Mouse (Mus musculus) heart, embryonic 12.5 days (tissue): ENCODE data around the gene Cpn1. TPM values are rescaled to one million over a fixed set of nuclear protein-coding genes. Genes with fewer than 3 reads are reported as not detected.

ENCODE experiments used
- ATAC-seq: fragments of 200-750 bp; cut with Nextera tagmentation; 2 replicates; pipeline ENCODE4 v1.8.0; 2017; ENCODE audit warnings: moderate TSS enrichment, moderate library complexity; ENCODE audit not compliant: insufficient number of reproducible peaks, low FRiP score
- H3K27ac ChIP-seq: fragments of 300-500 bp; sonication (generic); 2 replicates; pipeline ENCODE4 v1.5.1; 2016; ENCODE audit warnings: mild to moderate bottlenecking, moderate library complexity; ENCODE audit not compliant: poor library complexity, severe bottlenecking
- H3K27me3 ChIP-seq: fragments of 300-500 bp; sonication (generic); replicated peaks from 2 replicates; pipeline ENCODE4 v1.6.1; 2016; ENCODE audit warnings: mild to moderate bottlenecking, moderate library complexity
- H3K36me3 ChIP-seq: fragments of 300-500 bp; sonication (generic); 2 replicates; pipeline ENCODE4 v1.6.1; 2016; ENCODE audit warnings: mild to moderate bottlenecking, moderate library complexity
- H3K4me1 ChIP-seq: fragments of 300-500 bp; sonication (generic); replicated peaks from 2 replicates; pipeline ENCODE4 v1.6.1; 2016; ENCODE audit warnings: mild to moderate bottlenecking
- H3K4me2 ChIP-seq: fragments of 300-500 bp; sonication (generic); 2 replicates; pipeline ENCODE4 v1.6.1; 2016; ENCODE audit warnings: mild to moderate bottlenecking, moderate library complexity
- H3K4me3 ChIP-seq: fragments of 300-500 bp; sonication (generic); 2 replicates; pipeline ENCODE4 v1.5.1; 2016; ENCODE audit warnings: mild to moderate bottlenecking
- H3K9ac ChIP-seq: fragments of 300-500 bp; sonication (generic); 2 replicates; pipeline ENCODE4 v1.6.1; 2016; ENCODE audit warnings: mild to moderate bottlenecking, moderate library complexity
- H3K9me3 ChIP-seq: fragments of 300-500 bp; sonication (generic); replicated peaks from 2 replicates; pipeline ENCODE4 v1.6.1; 2016; ENCODE audit warnings: mild to moderate bottlenecking, moderate library complexity
- WGBS: fragments of 180-500 bp; shearing (Covaris S2); methylation state at CpG from one replicate; pipeline ENCODE4 v1.1.7; 2016; 5-methylcytosine and 5-hydroxymethylcytosine counted together
- polyA plus RNA-seq: library from polyadenylated mRNA; unstranded; fragments of >200 nt; fragmentation: Nextera tagmentation; extraction: Ambion mirVana; gene quantifications from 2 replicates; pipeline ENCODE4 v1.2.1, GENCODE M21; 2016

Cpn1 gene
- 0.86 and 1.6 TPM in 2 replicates for polyA plus RNA-seq

DNA sequence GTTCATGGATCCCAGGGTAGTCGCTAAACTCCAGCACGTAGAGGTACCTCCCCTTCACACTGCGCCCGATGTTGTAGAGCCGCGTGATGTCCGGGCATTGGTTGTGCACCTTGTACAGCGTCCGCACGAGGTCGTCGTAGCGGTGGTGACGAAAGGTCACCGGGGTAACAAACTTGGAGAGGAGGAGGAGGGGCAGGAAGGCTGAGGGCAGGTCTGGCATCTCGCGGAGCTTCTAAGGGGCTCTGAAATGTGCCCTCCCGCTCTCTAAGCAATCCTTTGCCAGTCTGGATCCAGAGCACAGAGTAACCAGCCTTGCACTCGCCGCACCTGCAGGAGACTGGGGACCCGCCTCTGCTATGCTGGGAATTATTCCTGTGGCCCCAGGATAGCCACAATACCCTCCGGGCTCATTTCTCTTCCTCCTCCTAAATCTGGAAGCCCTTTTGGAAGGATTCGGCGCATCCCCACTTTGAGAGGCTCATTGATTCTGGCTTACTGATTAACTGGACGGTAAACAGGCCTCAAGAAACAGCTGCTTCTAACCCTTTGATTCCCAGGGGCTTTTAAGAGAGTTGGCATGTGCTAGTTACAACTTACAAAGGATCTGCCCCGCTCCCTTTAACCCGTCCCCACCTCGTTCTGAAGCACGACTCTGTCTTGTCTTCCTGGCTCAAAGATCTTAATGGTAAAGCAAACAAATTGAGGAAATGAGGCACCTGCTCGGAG lies at the start of gene Cpn1:
Cpn1 (minus strand) TSS at position 488 of the 726 bp plus-strand sequence.
- no peaks in the 10 kb centered on the region for H3K9me3 ChIP-seq
- no peak within 1 kb of the TSS for H3K27ac ChIP-seq
- H3K4me3 ChIP-seq: peak within 1 kb of the TSS; percentile 31
- H3K9ac ChIP-seq: peak within 1 kb of the TSS; percentile 52
- H3K27me3 ChIP-seq: peaks cover 18% of the 10 kb centered on the region
- peak within 1 kb of the TSS; percentile 59 for H3K4me2 ChIP-seq
- no peaks in the 10 kb centered on the region for H3K36me3 ChIP-seq
- no peak for ATAC-seq
- no peaks in the 10 kb centered on the region; the same call in 1 of the 2 replicates for H3K4me1 ChIP-seq
- WGBS: 23% methylated on average over 30 of the region's 30 CpGs

DNA sequence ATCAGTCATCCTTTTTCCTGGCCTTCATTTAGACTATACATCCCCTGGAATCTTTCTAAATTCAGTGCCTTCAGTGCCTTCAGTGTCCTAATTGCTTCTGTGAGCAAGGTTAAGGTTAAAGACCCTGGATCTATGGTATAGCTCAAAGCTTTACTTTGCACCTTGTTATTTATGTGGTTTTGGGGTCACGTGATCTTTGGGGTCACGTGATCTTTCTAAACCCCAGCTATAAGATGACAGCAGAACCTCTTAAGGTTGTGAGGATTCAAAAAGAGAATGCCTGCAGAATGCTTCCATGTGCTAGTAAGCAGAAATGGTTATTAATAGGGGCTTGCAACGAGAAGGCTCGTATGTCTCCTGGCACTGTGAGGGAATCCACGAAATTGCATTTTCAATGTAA lies 47.0 kb upstream of the Cpn1 start:
- no peak for ATAC-seq
- no peak overlapping the region for H3K9ac ChIP-seq
- no peaks in the 10 kb centered on the region for H3K27me3 ChIP-seq
- no peaks in the 10 kb centered on the region for H3K9me3 ChIP-seq
- WGBS: 87% methylated on average over 5 of the region's 5 CpGs
- H3K4me1 ChIP-seq: no peaks in the 10 kb centered on the region
- H3K27ac ChIP-seq: no peak overlapping the region
- no peak overlapping the region for H3K4me2 ChIP-seq
- no peak overlapping the region for H3K4me3 ChIP-seq
- peaks cover 31% of the 10 kb centered on the region for H3K36me3 ChIP-seq

DNA sequence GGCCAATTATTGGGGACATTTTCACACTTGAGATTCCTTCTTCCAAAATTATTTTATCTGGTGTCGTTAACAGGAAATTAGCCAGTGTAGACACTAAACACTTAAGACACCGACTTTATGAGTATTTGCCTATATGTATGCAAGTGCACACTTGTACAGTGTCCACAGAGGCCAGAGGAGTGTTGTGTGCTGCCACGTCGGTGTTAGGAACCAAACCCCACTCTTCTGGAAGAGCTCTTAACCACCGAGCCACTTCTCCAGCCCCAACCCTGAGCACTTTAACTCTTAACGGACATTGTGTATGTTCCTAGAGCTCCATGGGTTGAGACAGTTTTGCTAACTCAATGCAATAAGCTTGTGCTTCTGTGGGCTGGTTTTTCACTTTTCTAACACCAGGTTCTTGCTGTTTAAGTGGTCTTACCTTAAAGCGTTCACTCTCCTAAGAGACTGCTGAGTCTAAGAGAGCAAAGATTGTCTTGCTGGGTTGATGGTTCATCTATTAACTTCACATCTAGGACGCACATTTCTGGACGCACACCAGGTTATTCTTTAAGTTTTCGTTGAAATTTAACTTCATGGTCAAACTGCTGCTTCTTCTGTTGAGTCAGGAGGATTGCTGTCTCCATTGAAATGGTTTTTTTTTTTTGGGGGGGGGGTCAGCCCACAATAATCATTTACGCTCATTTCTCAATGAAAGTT lies 45.8 kb upstream of the Cpn1 start:
- ATAC-seq: no peak
- no peaks in the 10 kb centered on the region for H3K27me3 ChIP-seq
- H3K4me2 ChIP-seq: no peak overlapping the region
- no peak overlapping the region for H3K4me3 ChIP-seq
- H3K4me1 ChIP-seq: no peaks in the 10 kb centered on the region
- 85% methylated on average over 11 of the region's 11 CpGs for WGBS
- H3K27ac ChIP-seq: no peak overlapping the region
- no peaks in the 10 kb centered on the region for H3K9me3 ChIP-seq
- H3K36me3 ChIP-seq: peaks cover 24% of the 10 kb centered on the region
- H3K9ac ChIP-seq: no peak overlapping the region

DNA sequence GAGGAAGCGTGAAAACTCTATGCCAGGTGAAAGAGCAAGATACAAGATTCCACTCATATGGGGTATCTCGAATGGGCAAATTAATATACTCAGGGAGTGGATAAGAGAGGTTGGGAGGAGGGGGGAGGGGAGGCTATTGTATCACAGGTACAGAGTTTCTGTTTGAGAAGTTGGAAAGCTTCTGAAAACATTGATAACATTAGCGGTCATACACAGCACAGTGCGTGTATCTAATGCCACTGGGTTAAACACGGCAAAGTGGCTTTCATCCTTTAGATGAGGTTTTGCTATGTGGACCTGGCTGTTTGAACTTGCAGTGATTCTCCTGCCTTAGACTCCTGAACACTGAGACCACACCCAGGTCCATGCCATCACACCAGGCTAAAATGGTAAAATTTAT lies 43.7 kb upstream of the Cpn1 start:
- Histone ChIP-seq H3K9me3 (no peaks in the 10 kb centered on the region), H3K27me3 (no peaks in the 10 kb centered on the region), H3K36me3 (peaks cover 7% of the 10 kb centered on the region; the same call in 1 of the 2 replicates), H3K9ac (no peak overlapping the region), H3K4me2 (no peak overlapping the region), H3K4me1 (no peaks in the 10 kb centered on the region), H3K4me3 (no peak overlapping the region), H3K27ac (no peak overlapping the region)
- ATAC-seq: no peak
- WGBS: 77% methylated on average over 5 of the region's 5 CpGs

DNA sequence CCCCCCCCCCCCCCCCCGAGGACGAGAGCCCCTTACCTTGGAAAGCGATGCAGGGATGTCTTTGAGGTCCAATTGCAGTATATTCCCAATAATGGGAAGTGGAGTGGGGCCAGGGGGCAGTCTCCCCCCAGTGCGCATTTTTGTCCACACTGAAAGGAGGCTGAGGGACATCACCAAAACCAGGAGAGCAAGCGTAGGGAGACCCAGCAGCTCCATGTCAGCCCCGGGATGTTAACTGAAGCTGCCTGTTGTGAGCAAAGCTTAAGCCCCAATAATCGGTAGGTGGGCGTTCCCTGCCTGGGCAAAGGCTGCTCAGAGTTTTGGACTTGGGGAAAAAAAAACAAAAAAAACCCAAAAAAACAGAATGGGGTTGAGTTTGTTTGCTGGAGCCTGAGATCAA lies 42.6 kb upstream of the Cpn1 start, which contains the start of gene Cyp2c23:
Cyp2c23 (minus strand) TSS at position 237 of the 400 bp plus-strand sequence.
- 67% methylated on average over 8 of the region's 8 CpGs for WGBS
- Histone ChIP-seq H3K9ac (no peak within 1 kb of the TSS), H3K4me2 (no peak within 1 kb of the TSS), H3K4me3 (no peak within 1 kb of the TSS), H3K36me3 (peaks cover 2% of the 10 kb centered on the region; the same call in 1 of the 2 replicates), H3K4me1 (no peaks in the 10 kb centered on the region), H3K27me3 (no peaks in the 10 kb centered on the region), H3K9me3 (no peaks in the 10 kb centered on the region), H3K27ac (no peak within 1 kb of the TSS)
- no peak for ATAC-seq

DNA sequence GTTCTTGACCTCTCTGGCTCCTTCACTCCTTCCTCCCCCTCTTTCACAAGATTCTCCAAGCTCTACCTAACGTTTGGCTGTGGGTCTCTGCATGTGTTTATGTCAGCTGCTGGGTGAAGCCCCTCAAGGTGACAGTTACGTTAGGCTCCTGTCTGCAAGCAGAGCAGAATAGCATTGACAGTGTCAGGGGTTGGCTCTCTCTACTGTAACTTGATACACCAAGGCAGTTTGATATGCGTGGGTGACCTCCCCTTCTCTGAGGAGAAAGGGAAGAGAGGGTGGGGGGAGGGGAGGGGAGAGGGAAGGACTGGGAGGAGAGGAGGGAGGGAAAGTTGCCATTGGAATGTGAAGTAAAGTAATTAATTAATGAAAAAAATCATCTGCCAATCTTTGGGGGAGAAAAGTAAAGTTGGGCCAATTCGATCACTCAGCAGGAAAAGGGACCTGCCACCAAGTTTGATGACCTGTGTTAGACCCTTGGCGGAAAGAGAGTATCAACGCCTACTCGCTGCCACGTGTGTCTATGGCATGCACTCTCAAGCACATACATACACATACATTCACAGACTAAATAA lies 40.7 kb upstream of the Cpn1 start:
- WGBS: 56% methylated on average over 8 of the region's 8 CpGs
- H3K36me3 ChIP-seq: no peaks in the 10 kb centered on the region
- ATAC-seq: no peak
- no peaks in the 10 kb centered on the region for H3K9me3 ChIP-seq
- no peak overlapping the region for H3K4me2 ChIP-seq
- H3K4me1 ChIP-seq: no peaks in the 10 kb centered on the region
- H3K27ac ChIP-seq: no peak overlapping the region
- H3K9ac ChIP-seq: no peak overlapping the region
- H3K4me3 ChIP-seq: no peak overlapping the region
- no peaks in the 10 kb centered on the region for H3K27me3 ChIP-seq

DNA sequence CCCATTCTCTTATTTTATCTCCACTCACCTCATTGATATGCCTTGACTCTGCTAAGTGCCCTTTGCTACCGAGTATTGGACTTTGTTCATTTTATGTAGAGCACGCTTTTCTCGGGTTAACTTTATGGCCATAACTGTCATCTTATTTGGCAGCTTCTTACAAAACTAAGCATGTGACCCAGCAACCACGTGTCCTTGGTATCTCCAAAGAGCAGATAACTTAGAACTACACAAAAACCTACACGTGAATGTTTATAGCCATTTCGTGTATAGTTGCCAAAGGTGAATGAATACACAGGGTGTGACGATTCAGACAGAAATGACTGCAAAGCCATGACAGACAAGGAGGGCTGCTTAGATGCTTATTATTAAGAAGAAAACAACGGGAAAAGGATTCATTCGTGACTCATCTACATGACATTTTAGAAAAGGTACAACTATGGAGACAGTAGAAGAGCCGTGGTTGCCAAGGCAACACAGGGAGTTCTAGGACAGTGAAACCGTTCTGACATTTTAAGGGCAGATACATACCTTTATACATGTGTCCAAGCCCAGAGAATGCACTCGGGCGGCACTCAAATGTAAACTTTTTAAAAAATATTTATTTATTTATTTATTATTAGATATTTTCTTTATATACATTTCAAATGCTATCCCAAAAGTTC lies 38.7 kb upstream of the Cpn1 start:
- no peak for ATAC-seq
- H3K4me1 ChIP-seq: no peaks in the 10 kb centered on the region
- no peaks in the 10 kb centered on the region for H3K9me3 ChIP-seq
- H3K4me3 ChIP-seq: no peak overlapping the region
- WGBS: 78% methylated on average over 13 of the region's 13 CpGs
- no peak overlapping the region for H3K27ac ChIP-seq
- no peak overlapping the region for H3K9ac ChIP-seq
- no peaks in the 10 kb centered on the region for H3K27me3 ChIP-seq
- no peaks in the 10 kb centered on the region for H3K36me3 ChIP-seq
- no peak overlapping the region for H3K4me2 ChIP-seq

DNA sequence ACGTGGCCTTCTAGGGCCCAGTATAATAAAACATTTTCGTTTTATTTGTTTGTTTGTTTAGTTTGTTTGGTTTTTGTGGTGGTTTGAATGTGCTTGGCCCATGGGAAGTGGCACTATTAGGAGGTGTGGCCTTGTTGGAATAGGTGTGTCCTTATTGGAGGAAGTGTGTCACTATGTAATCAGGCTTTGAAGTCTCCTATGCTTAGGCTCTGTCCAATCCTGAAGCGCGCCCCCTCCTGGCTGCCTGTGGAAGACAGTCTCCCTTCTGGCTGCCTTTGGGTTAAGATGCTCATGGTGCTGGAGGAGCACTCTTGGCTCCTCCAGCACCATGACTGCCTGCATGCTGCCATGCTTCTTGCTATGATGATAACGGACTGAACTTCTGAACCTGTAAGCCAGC lies 36.7 kb upstream of the Cpn1 start:
- 61% methylated on average over 5 of the region's 5 CpGs for WGBS
- no peaks in the 10 kb centered on the region for H3K4me1 ChIP-seq

DNA sequence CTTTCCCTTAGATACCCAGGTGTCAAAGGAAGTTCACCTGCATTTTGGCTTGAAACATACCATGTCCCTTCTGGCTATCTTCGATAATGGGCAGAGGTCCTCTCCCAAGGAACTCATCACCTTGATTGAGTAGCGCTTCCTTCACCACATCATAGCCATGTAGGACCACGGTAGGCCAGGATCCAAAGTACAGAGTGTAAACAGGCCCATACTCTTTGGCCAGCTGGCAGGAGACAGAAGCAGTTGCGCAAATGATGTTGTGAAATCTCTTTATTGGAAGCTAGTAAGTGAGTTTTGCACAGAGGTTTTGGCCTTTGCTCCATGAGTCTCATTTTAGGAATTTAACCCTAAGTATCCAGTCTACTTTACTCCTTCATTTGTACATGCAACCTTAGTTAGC lies 35.1 kb upstream of the Cpn1 start:
- WGBS: 89% methylated on average over 4 of the region's 4 CpGs

More for the DNA sequence above, 36.7 kb upstream of the Cpn1 start:
- H3K9ac ChIP-seq: no peak overlapping the region
- no peaks in the 10 kb centered on the region for H3K27me3 ChIP-seq
- H3K4me2 ChIP-seq: no peak overlapping the region
- no peaks in the 10 kb centered on the region for H3K36me3 ChIP-seq
- no peak for ATAC-seq
- no peak overlapping the region for H3K27ac ChIP-seq
- no peak overlapping the region for H3K4me3 ChIP-seq
- H3K9me3 ChIP-seq: no peaks in the 10 kb centered on the region

DNA sequence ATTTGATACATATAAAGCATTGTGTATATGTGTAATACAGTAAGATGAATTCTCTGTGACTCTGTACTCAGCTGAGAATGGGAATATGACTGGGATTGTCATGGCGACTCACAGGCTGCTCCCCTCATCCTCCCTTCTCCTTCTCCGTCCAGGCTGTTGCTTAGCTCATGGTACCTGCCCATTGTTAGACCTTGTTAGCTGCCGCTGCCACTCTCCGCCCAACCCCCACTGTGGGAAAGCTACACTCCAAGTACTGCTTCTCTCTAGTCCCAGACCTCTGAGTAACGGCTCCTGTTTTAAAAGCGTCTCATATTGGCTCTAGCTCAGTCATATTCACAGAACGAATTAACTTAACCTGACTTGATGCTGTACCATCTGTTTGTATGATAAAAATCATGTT lies 33.4 kb upstream of the Cpn1 start:
- Histone ChIP-seq H3K9ac (no peak overlapping the region), H3K4me2 (no peak overlapping the region), H3K36me3 (no peaks in the 10 kb centered on the region), H3K4me1 (no peaks in the 10 kb centered on the region), H3K27ac (no peak overlapping the region), H3K9me3 (no peaks in the 10 kb centered on the region), H3K27me3 (no peaks in the 10 kb centered on the region), H3K4me3 (no peak overlapping the region)
- 56% methylated on average over 7 of the region's 7 CpGs for WGBS
- ATAC-seq: no peak

More for the DNA sequence above, 35.1 kb upstream of the Cpn1 start:
- Histone ChIP-seq H3K4me1 (no peaks in the 10 kb centered on the region), H3K27me3 (no peaks in the 10 kb centered on the region), H3K27ac (no peak overlapping the region), H3K4me3 (no peak overlapping the region), H3K4me2 (no peak overlapping the region), H3K9me3 (no peaks in the 10 kb centered on the region), H3K36me3 (no peaks in the 10 kb centered on the region), H3K9ac (no peak overlapping the region)
- ATAC-seq: no peak

DNA sequence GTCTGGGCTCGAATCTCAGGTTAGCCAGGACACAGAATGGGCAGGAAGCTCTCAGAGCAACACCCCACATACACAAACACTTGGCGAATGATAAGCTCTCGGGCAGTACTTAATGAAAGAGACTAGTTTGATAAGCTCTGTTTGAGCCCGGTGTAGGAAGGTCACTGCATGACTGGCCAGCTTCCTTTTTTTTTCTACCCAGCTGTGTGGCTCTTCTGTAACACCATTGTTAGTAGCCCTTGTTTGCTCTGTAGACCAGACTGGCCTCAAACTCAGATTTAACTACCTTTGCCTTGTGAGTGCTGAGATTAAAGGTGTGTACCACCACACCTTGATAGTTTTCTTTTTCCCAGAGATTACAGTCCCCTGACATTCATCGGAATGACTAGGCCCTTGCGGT lies 27.5 kb upstream of the Cpn1 start:
- Histone ChIP-seq H3K27me3 (no peaks in the 10 kb centered on the region), H3K4me1 (no peaks in the 10 kb centered on the region; the same call in 1 of the 2 replicates), H3K36me3 (no peaks in the 10 kb centered on the region), H3K9ac (no peak overlapping the region), H3K27ac (no peak overlapping the region), H3K4me3 (no peak overlapping the region), H3K9me3 (no peaks in the 10 kb centered on the region), H3K4me2 (no peak overlapping the region)
- 41% methylated on average over 6 of the region's 6 CpGs for WGBS
- no peak for ATAC-seq
